Mouse (Mus musculus): ENCODE measurements at regions not wholly inside any gene's neighbourhood (a gene's known extent, or its start where the extent isn't known, plus 50 kb on each side); places are given as distances from the start of the nearest gene placed in this dataset.
A peak's percentile ranks its signal among the peaks of the same experiment; 100 is the strongest.

- no peak for DNase-seq
Measured at GRCm38 (mm10) chr17:67503125-67503878, 129.2 kb downstream of the Lrrc30 start.

DNA sequence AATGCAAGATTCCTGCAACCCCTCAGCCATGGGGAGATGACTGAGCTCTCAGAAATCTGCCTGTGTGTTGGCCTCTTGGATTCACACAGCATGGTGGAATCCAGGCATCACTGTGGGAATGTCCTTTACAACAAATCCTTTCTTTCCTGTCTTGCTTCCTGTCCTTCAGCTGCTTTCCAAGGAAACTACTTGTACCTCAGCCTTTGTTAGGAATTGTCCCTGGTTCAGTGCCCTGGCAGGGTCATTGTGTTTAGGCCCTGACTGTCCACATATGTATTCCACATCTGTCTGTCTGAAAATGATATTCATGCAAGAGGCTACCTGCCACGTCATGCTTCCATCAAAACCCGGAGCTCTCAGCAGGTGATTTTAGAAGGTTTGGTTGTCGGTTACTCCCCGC lies 129.9 kb downstream of the Lrrc30 start:
- DNase-seq, result no peak

DNA sequence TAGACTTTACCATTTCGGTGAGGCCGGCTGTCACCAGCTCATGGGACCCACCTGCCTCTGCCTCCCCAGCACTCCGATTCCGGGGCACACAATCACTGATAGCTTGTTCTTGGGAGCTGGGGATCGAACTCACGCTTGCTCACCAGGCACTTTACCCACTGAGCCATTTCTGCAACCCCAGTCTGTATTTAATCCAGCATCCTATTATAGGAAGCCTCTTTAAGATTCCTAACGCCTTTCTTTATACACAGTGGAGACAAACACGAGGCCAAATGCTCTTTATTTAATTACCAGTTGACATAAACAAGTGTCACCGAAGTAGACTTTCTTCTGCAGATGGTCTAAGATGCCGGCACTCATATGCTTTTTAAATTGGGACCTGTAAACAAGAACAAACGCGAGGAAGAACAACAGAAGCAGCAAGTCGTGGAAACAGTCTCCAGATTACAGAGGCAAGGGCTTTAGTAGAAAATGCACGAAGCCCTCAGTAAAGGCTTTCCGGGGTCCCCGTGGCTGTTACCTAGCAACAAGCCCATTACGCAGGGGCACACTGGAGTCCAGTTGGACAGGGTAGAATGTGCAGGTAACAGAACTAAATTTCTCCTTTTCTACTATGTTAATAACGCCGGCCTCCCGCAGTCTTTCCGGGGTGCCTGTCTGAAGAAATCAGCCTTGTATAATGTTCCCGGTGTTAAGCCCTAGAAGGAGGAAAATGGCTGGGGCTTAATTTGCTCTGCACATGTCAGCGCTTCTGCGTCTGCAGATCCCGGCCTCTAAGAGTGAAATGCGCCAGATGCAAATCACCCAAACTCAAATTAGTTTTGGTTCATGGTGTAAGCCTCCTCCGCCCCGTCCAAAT lies 132.5 kb downstream of the Lrrc30 start:
- no peak for DNase-seq

- no peak for DNase-seq
Measured at GRCm38 (mm10) chr17:67497380-67497779, 135.1 kb downstream of the Lrrc30 start.

GRCm38 (mm10) chr17:67480463-67480862 lies 126.2 kb upstream of the Ptprm start:
- no peak for DNase-seq

GRCm38 (mm10) chr17:67473137-67473536 lies 118.9 kb upstream of the Ptprm start:
- DNase-seq, result peak; percentile 31

DNA sequence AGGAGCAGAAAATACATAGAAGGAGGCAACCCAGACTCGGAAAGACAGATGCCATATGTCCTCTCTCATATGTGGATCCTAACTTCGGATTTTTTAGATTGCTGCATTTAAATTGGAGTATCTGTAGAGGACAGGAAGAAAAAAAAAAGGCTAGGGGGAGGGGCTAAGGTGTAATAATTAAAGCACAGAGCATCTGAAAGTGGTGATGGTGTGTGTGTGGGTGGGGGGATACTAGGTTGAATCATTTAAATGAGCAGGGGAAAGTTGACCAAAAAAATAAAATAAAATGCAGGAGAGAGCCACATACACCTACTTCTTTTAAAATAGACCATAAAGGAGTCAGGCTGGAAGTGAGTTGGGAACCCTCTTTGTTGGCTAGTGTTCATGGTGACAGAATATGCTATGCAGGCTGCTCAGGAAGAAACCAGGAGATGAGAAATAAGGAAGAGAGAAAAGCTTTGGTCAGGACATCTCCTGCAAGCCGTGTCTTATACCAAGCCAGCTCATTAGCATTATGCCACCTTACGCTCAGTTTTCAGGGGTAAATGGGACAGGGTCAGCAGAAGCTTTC lies 104.7 kb upstream of the Ptprm start:
- no peak for DNase-seq

DNA sequence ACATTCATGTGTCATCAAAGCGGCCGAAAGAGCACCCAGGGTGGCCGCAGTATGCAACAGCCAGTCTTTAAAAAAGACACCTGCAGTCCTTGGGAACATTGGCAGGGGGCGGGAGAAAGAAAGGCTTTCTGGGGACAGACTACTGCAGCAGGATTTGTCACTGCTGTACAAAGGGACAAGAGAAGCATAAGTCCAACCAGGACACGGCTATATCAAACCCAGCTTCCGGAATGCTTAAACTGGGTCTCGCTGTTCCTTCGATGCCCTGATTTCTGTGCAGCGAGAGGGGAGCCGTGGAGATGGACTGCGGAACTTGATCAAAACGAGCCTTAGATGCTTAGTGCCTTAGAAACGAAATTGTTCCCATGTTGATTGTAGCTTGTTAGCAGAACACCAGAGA lies 97.7 kb upstream of the Ptprm start:
- no peak for DNase-seq

- no peak for DNase-seq
Measured at GRCm38 (mm10) chr17:67451081-67451480, 96.8 kb upstream of the Ptprm start.

GRCm38 (mm10) chr17:67450021-67450420 lies 95.8 kb upstream of the Ptprm start:
- DNase-seq, result no peak

DNA sequence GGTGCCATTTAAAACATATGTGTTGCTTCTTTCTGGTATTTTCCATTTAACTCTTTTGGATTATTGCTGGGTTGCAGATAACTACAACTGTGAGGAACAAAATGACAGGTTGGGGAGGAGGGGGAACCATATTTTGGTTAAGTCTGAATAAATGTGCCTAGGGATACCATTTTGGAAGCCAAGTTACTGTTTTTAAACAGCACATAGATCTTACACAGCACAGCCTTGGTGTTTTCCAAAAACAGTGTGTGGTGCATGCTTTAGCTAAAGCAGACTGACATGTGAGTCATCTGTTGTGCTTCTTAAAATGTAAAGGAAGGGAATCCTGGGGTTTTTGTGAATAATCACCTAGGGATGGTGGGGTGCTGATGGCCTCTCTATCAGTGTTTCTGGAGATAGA lies 91.7 kb upstream of the Ptprm start:
- DNase-seq, result no peak

GRCm38 (mm10) chr17:67440961-67441360 lies 86.7 kb upstream of the Ptprm start:
- DNase-seq, result no peak

DNA sequence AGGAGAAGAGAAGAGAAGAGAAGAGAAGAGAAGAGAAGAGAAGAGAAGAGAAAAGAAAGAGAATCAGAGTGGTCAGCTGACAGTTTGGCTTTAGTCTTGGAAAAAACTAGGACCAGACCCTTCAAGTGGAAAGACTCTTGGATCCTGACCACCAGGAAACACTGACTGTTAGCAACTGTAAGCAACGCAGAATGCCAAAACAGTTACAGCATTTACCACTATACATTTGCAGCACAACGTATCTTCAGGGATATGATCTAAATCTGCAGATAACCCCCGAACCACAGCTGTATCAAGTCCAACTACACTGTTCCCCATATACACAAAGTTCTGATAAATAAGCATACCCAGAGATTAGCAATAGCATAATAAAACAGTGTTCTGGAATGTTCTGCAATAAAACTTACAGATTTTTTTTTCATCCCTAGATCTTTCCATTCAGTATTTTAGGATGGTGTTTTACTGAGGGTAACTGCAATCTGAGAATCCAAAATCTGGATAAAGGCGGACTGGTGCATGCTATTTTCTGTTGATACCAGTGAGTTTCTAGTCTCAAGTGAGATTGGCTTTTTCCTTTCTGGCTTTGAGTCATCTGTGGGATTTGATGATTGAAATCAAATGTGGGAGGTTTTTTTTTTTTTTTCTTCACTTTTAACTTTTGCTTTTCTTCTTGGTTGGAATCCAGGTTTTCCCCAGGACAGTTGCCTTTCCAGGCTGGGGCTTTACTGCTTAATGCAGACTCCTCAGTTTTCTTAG lies 65.9 kb upstream of the Ptprm start:
- DNase-seq, result no peak

DNA sequence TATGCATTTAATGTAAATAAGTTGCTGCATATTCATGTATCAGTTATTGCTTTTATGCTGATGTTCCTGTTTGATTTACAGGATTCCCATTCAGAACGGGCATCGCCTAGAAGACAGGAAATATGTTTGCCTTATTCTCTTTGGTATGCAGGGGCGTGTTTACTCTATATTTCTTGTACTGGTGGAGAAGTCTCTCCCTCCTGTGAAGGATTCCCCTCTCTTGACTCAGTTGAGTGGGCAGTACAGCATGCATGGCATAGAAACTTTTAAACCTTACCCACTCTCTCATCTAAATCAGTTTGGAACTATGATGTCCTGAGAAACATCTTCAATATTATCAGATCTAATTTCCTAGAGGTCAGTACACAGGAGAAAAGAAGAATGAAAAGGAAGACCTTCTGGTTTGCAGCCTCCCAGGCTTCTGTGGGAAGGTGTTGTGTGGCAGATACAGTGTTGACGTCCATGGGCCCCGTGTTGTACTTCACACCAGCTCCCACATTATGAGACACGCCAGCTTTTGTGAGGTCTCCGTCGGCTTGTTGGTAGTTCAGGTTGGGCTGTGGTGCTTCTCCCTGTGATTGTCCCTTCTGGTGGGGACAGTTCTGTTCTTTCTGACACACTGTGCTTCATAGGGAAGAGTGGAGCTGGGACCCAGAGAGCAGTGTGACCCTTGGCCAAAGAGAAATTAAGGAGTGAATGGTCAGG lies 58.4 kb upstream of the Ptprm start:
- no peak for DNase-seq

- DNase-seq, result no peak
Measured at GRCm38 (mm10) chr17:67409911-67410310, 55.7 kb upstream of the Ptprm start.

- no peak for DNase-seq
Measured at GRCm38 (mm10) chr17:67405934-67406333, 51.7 kb upstream of the Ptprm start.
